Mouse (Mus musculus) brain, embryonic 14.5 days (tissue): ENCODE measurements around the gene Ubl4b.

Source experiments
- CTCF ChIP-seq: fragments of 200-500 bp; IDR thresholded peaks from 2 replicates; pipeline ENCODE4 v1.5.1; 2012; ENCODE audit warnings: inconsistent platforms, mild to moderate bottlenecking, moderate library complexity, borderline replicate concordance; ENCODE audit not compliant: insufficient read depth, insufficient read length; ENCODE audit errors: extremely low read depth
- POLR2A ChIP-seq: fragments of 200-500 bp; IDR thresholded peaks from 2 replicates; pipeline ENCODE4 v1.6.1; 2012; ENCODE audit warnings: mild to moderate bottlenecking, inconsistent platforms, borderline replicate concordance; ENCODE audit not compliant: poor library complexity, insufficient read depth, insufficient read length, severe bottlenecking; ENCODE audit errors: extremely low read depth

GRCm38 (mm10) chr3:107562591-107562990, 7.7 kb upstream of the Ubl4b start:
- no peak for TF ChIP-seq CTCF
- no peak for TF ChIP-seq POLR2A
